Mouse (Mus musculus): ENCODE measurements around the gene Tle3.

Tle3 gene

DNA sequence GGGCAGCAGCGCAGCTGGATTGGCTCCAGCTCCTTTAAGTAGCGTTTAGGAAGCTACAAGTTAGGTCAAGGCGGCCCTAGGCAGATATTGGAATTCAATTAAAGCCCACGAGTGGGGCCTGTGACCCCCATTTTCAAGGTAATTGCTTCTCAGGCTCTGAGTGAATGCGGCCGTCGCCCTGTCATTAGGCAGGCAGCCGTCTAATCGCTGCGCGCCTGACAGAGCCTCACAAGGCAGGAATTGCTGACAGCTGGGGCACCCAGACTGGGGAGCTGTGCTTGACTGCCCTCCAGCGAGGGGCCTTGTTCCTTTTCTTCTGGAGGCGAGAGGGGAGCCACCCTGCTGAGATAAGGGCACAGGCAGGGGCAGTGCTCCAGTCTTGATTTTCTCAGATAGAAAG, 24.3 kb downstream of the Tle3 start:
- DNase-seq (ENCODE audit: low read depth, low spot score), result no peak

GRCm38 (mm10) chr9:61397130-61397529, 25.0 kb downstream of the Tle3 start:
- DNase-seq (ENCODE audit: low read depth, low spot score), result no peak

GRCm38 (mm10) chr9:61398160-61398559, 26.0 kb downstream of the Tle3 start:
- no peak for DNase-seq (ENCODE audit: low read depth, low spot score)

DNA sequence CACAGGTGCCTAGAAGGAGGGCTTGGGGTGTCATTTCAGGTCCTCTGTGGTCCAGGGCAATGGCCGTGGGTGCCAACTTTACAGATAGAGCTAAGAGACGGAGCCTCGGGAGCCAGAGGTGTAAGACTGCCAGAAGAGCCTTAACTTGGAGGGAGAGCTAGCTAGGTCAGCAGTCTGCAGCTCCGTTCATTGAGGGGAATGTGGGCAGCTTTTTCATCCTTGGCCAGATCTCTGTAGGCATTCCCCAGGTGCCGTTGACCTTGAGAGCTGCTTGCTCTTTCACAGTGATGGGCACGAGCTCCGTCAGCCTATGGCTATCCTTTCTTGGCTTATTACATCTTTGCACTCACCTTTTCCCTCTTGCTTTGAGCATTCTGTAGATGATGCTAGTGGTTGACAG, 28.0 kb downstream of the Tle3 start:
- no peak for DNase-seq (ENCODE audit: low read depth, low spot score)

DNA sequence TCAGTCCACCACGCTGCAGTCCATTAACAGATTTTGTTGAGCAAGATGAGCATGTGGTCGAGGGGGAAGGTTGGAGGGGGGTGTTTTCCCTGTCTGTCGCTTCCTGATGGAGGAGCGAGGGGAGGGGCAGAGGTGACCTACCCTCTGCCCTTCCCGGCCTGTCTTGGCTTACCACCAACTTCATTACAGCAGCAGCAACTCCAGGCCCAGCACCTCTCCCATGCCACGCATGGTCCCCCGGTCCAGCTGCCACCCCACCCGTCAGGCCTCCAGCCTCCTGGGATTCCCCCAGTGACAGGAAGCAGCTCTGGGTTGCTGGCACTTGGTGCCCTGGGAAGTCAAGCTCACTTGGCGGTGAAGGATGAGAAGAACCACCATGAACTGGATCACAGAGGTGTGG, 29.5 kb downstream of the Tle3 start:
- DNase-seq (ENCODE audit: low read depth, low spot score), result no peak

DNA sequence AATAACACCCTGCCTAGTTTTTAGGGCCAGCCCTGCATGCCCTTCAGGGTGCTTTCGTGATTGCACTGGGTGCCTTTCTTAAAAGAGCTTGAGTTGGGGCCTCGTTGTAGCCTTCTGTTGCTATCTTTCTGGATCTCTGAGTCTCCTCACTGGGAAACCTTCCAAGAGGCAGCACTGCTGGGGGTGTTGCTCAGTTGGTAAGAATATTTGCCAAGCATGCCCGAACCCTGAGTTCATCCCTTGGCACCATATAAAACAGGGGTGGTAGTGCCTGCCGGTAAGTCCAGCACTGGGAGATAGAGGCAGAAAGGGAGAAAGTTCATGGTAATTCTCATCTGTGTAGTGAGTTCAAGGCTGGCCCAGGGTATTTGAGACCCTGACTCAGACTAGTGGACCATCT, 30.1 kb downstream of the Tle3 start:
- DNase-seq (ENCODE audit: low read depth, low spot score), result no peak

DNA sequence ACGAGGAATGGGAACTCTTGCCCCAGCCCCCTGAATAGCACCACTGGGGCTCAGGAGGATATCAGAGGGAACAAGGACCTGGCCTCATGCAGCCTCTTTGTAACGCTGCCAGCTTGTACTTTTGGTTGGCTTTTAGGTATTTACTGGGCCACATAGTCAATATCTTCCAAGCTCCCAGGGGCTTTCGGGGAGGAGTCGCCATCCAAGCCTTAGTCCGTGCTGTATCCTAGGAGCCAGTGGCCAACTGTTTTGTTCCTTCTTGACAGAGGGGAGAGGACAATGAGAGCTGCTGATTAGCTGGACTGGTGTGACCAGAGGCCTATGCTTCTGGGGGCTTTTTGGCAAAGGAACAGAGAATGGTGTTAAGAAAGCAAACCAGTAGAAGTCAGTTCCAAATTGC, 30.6 kb downstream of the Tle3 start:
- DNase-seq (ENCODE audit: low read depth, low spot score), result no peak

- DNase-seq (ENCODE audit: low read depth, low spot score), result no peak
Measured at GRCm38 (mm10) chr9:61403866-61404614, 31.9 kb downstream of the Tle3 start.

DNA sequence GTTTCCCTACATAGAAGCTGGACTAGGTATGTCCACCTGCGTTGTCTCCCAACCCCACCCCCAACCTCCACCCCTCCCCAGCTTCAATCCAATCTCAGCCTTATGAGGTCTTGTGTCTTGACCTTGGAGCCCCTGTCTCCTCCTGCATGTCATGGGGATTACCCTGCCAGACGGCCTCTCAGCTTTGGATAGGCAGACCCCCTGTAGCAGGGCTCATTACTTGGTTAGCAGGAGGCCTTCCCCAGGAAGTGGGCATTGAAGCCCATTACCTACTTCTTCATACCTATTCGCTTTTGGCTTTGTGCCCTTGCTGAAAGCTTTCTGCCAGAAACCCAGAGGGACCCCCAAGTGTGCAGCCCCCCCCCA, 32.4 kb downstream of the Tle3 start:
- no peak for DNase-seq (ENCODE audit: low read depth, low spot score)

- DNase-seq (ENCODE audit: low read depth, low spot score), result peak; percentile 69
Measured at GRCm38 (mm10) chr9:61404998-61405621, 32.9 kb downstream of the Tle3 start.

DNA sequence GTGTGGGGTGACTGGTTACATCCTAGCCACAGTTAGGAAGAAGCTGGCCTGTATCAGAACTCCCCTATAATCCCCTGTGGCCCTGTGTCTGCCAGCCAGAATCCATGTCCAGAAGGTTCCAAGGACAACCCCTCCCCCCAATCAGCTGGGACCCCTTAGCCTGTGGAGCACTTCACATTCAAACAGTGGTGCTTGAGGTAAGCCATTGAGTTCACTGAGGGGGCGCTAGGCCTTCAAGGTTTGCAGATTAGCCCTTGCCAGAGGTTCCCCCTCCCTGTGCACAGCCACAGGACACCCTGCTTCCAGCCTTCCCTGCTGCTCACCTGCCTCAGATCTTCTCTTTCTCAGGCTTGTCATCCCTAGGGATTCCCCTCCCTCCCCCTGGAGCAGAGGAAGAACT, 34.2 kb downstream of the Tle3 start:
- no peak for DNase-seq (ENCODE audit: low read depth, low spot score)

DNA sequence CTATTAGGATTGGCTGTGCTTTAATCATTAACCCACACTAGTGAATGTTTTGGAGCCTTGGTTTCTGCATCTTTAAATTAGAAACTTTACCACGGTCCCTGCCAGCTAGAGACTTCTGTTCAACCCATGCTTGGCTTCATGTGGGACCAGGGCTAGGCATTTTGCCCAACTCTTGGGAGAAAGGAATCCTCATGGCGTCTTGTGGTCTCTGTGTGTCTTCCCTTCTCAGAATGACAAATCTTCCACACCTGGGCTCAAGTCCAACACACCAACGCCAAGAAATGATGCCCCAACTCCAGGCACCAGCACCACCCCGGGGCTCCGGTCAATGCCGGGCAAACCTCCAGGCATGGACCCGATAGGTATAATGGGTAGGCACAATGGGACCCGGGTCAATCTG, 36.9 kb downstream of the Tle3 start:
- no peak for DNase-seq (ENCODE audit: low read depth, low spot score)

DNA sequence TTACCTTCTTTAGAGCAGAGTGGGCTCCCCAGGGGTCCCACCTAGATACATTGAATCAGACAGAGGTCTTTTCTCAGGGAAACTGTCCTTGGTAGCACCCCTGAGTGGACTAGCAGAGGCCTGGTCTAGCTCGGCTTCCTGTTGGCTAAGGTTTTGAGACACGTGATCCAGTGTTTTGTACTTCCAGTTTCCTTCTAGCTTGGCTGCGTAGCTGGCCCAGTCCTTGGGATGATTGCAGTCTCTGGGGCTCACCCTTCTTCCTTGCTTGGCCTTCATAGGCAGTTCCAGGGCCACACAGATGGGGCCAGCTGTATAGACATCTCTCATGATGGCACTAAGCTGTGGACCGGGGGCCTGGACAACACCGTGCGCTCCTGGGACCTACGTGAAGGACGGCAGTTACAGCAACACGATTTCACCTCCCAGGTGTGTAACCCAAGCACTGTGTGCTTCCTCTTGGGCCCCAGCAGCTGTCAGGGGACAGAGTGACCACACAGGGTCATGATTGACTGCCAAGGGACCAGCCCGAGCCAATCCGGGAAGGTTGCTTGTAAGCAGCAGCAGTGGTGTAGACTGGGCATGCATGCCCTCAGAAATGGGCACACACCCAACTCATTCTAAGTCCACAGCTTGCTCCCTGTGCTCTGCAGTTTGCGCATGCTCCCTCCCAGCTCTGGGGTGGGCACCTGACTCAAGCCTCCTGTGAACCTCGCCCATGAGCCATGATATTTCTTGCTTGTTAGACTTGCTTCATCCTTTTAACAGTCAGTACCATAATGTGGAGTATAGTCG, 41.7 kb downstream of the Tle3 start:
- no peak for DNase-seq (ENCODE audit: low read depth, low spot score)

DNA sequence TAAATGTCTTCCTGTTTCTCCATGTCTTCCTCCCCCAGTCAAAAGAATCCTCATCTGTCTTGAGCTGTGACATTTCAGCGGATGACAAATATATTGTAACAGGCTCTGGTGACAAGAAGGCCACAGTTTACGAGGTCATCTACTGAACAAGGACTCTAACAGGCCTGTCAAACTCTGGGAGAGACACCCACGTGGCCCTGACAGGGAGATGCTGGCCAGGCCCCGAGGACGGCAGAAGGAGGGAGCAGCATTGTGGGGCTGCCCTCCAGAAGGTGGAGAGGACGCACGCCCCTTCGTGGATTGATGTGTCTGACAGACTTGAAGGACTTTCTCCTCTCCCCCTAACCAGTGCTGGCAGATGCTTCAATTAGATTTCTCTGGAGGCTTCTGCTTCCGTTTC, 44.4 kb downstream of the Tle3 start:
- DNase-seq (ENCODE audit: low read depth, low spot score), result no peak

- no peak for DNase-seq (ENCODE audit: low read depth, low spot score)
Measured at GRCm38 (mm10) chr9:61421626-61422025, 49.5 kb downstream of the Tle3 start.

- no peak for DNase-seq (ENCODE audit: low read depth, low spot score)
Measured at GRCm38 (mm10) chr9:61424245-61424644, 52.1 kb downstream of the Tle3 start.

DNA sequence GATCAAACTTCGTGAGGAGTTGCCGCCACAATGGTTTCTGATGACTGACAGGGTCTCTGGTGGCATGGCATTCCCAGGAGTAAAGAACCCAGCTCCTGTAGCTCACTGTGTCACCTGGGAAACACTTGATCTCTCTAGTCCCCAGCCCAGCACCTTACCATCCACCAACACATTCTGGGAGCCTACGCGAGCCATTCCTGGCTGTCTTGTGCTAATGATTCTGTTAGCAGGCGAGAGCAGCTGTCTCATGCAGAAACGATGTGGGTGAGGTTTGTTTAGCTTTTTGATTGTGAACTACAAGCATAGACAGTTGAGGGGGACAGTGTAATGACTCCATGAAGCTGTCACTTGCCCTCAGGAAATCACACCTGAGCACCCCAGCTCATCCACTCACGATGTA, 54.3 kb downstream of the Tle3 start:
- no peak for DNase-seq (ENCODE audit: low read depth, low spot score)

- no peak for DNase-seq (ENCODE audit: low read depth, low spot score)
Measured at GRCm38 (mm10) chr9:61427051-61427450, 54.9 kb downstream of the Tle3 start.

GRCm38 (mm10) chr9:61427901-61428300, 55.7 kb downstream of the Tle3 start:
- DNase-seq (ENCODE audit: low read depth, low spot score), result no peak

- DNase-seq (ENCODE audit: low read depth, low spot score), result no peak
Measured at GRCm38 (mm10) chr9:61431830-61432229, 59.7 kb downstream of the Tle3 start.

- DNase-seq (ENCODE audit: low read depth, low spot score), result no peak
Measured at GRCm38 (mm10) chr9:61433206-61433605, 61.0 kb downstream of the Tle3 start.

DNA sequence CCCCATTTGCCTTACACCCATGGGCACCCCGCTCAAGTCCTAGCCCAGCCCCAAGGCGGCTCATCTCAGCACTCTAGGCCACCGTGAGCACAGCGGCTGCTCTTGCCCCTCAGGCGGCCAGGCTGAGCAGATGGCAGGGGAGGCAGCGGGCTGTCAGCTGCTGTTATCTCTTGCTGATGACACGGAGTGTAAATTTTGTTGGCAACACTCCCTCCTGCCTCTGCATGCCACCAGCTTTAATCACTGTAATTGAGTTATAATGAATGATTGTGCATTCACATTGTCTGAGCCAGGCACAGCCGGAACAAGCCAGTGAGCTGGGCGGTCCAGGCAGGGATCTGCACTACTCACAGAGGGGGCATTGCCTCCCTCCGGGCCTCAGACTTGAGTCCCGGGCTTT, 61.9 kb downstream of the Tle3 start:
- DNase-seq (ENCODE audit: low read depth, low spot score), result no peak
